Mouse (Mus musculus) layer of hippocampus, postnatal 25 days (tissue): ENCODE measurements at regions not wholly inside any gene's neighbourhood (a gene's known extent, or its start where the extent isn't known, plus 50 kb on each side); places are given as distances from the start of the nearest gene placed in this dataset.
"Not testable (repeated sequence)": the region's sequence is repeated elsewhere in the genome, so short reads cannot be mapped to it uniquely, and the experiment has no call there.

Experiments used
- DNase-seq, 2 experiments: peaks; one replicate each; pipeline ENCODE4 v3.0.0; 2022; ENCODE audit warnings: mixed read lengths in 2 of 2, low spot score in 1 of 2; ENCODE audit errors: extremely low spot score in 1 of 2

- no peak for DNase-seq
Observed at GRCm38 (mm10) chr14:13055198-13055597, 229.4 kb upstream of the Synpr start.

GRCm38 (mm10) chr14:13042536-13042935, 219.7 kb upstream of the Cadps start:
- DNase-seq: not testable (repeated sequence)

- DNase-seq: no peak
Observed at GRCm38 (mm10) chr14:13041741-13042140, 218.9 kb upstream of the Cadps start.

GRCm38 (mm10) chr14:13040176-13040575, 217.3 kb upstream of the Cadps start:
- DNase-seq: no peak

- DNase-seq: no peak
Observed at GRCm38 (mm10) chr14:13037426-13037825, 214.5 kb upstream of the Cadps start.

- no peak for DNase-seq
Observed at GRCm38 (mm10) chr14:13029794-13030193, 206.9 kb upstream of the Cadps start.

GRCm38 (mm10) chr14:13022744-13023143, 199.9 kb upstream of the Cadps start:
- no peak for DNase-seq

GRCm38 (mm10) chr14:13011099-13011498, 188.2 kb upstream of the Cadps start:
- no peak for DNase-seq

- DNase-seq: peak; percentile 4 to 9
Observed at GRCm38 (mm10) chr14:13000997-13001699, 178.3 kb upstream of the Cadps start.

- DNase-seq: no peak
Observed at GRCm38 (mm10) chr14:12979416-12979815, 156.5 kb upstream of the Cadps start.

- DNase-seq: no peak
Observed at GRCm38 (mm10) chr14:12966441-12966840, 143.6 kb upstream of the Cadps start.

- not testable (repeated sequence) for DNase-seq
Observed at GRCm38 (mm10) chr14:12957896-12958295, 135.0 kb upstream of the Cadps start.

GRCm38 (mm10) chr14:12950922-12951321, 128.0 kb upstream of the Cadps start:
- no peak for DNase-seq

- no peak for DNase-seq
Observed at GRCm38 (mm10) chr14:12938638-12939293, 115.9 kb upstream of the Cadps start.

- DNase-seq: no peak
Observed at GRCm38 (mm10) chr14:12936343-12936742, 113.5 kb upstream of the Cadps start.

- no peak for DNase-seq
Observed at GRCm38 (mm10) chr14:12931668-12932384, 108.9 kb upstream of the Cadps start.

- DNase-seq: no peak
Observed at GRCm38 (mm10) chr14:12923617-12924016, 100.7 kb upstream of the Cadps start.

GRCm38 (mm10) chr14:12915431-12915830, 92.6 kb upstream of the Cadps start:
- DNase-seq: no peak

- no peak for DNase-seq
Observed at GRCm38 (mm10) chr14:12913956-12914355, 91.1 kb upstream of the Cadps start.

- no peak for DNase-seq
Observed at GRCm38 (mm10) chr14:12913421-12913820, 90.5 kb upstream of the Cadps start.

GRCm38 (mm10) chr14:12877337-12877662, 54.4 kb upstream of the Cadps start:
- no peak for DNase-seq
